Mouse (Mus musculus) heart, postnatal 14 days (tissue): ENCODE results near the gene Plekhb1. TPM values are rescaled to one million over a fixed set of nuclear protein-coding genes. Genes with fewer than 3 reads are reported as not detected.

ENCODE experiments used
- DNase-seq, 2 experiments: peaks; one replicate each; pipeline ENCODE4 v3.0.0; 2021 to 2022
- intact Hi-C: fragments of 180-260 bp; cut with DNase I; formaldehyde crosslinking; loops from one replicate; pipeline ENCODE4 v1.15.1; 2025
- long read RNA-seq, 2 experiments: library from polyadenylated mRNA; stranded (forward); transcript quantifications; one replicate each; pipeline ENCODE4 v2.0.0; 2021
- total RNA-seq, 2 experiments: library from RNA; stranded (reverse); gene quantifications; 2 replicates each; pipeline ENCODE4 v1.2.3; 2021

Plekhb1 gene
- total RNA-seq, result 1 to 10 TPM; 1.8 to 2.3 TPM
- long read RNA-seq, experiment 1, partial matches to known transcripts, result 0 of 2 reads
- long read RNA-seq, experiment 1, other reads (novel, unspliced or antisense), result 1 of 2 reads
- long read RNA-seq, experiment 2, result 0 reads

DNA sequence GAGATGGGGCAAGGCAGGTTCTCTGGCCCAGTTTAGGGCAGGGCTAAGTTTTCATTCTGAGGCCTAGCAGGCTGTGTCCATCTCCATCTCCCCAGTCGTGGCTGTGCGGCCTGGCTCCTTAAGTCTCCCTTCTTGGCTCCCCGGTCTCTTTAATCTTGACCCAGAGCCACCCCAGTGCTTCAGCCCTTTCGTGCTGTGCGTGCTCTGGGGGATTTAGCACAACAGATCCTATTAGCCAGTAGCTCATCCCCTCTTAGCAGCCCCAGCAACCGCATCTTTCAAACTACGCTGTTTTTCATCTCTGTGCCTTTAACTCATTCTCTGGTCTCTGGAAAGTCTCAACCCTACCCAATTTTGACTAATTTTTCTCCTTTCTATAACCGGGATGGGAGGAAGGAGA lies at the start of gene Plekhb1:
TSS of gene Plekhb1 (minus strand) at position 184 of the 400 bp plus-strand sequence.
- DNase-seq, result no peak
- intact Hi-C loops, result no loop called here

DNA sequence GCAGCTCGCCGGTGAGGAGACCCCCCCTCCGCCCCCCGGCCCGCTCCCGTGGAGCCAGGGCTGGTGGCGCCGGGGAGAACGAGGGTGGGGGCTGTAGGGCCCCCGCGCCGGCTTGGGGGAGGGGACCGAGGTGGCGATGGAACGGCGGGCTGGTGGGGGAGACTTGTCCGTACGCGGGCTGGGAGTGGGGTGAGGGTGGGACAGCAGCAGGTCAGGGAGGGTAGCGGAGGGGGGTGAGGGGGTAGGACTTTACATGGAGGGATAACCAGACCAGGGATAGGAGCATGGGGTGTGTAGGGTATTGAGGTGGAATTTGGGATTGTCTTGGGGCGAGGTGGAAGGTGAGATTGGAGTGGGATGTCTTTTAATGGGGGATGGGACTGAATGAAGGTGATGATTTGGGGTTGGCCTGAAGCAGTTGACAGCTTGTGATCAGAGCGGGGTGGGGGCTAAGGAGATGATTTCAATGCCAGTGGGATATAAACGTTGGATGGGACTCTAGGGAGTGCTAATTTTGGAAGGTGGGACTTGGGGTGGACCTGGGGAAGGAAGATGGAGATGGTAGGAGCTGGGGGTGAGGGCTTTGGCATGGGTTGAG lies 44.8 kb upstream of the Plekhb1 start:
- intact Hi-C loops, result loop anchor here (5.0 kb wide), 1 partner anchor 90 kb away; no protein-coding TSS in a partner anchor
- no peak for DNase-seq

DNA sequence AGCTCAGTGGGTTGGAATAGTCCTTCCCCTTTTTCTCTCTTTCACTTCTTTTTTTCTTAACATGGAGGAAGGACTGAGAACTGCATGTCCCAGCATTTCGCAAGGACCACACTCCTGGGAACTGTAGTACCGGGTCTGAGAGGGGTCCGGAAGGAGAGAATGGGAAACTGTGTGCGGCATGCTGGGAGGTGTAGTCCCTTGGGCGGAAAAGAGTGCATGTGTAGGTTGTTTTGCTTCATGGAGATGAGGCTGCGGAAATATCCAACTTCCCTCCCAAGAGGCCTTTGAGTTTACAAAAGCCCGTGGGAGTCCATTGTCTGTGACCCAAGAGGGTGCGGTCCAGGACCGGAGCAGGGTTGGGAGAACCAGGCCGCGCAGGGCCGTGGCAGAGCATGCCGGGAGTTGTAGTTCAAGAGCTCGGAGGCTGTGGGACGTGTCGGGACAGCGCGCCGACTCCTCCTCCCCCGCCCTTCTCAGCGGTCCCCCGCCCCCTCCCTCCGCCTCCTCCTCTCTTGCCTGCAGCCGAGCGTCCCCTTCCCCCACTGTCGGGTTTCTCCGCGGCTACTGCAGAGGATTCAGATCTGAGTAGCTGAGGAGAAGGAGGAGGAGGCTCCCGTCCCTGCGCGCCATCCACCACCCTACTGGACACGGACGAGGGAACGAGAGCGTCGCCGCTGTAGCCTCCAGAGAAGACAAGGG lies 44.1 kb upstream of the Plekhb1 start, which contains the start of gene Fam168a:
TSS of gene Fam168a (plus strand) at position 493 of the 699 bp plus-strand sequence.
- DNase-seq, result peak; percentile 92 to 93
- intact Hi-C loops, result loop anchor here (5.0 kb wide), 1 partner anchor 91 kb away; no protein-coding TSS in a partner anchor

DNA sequence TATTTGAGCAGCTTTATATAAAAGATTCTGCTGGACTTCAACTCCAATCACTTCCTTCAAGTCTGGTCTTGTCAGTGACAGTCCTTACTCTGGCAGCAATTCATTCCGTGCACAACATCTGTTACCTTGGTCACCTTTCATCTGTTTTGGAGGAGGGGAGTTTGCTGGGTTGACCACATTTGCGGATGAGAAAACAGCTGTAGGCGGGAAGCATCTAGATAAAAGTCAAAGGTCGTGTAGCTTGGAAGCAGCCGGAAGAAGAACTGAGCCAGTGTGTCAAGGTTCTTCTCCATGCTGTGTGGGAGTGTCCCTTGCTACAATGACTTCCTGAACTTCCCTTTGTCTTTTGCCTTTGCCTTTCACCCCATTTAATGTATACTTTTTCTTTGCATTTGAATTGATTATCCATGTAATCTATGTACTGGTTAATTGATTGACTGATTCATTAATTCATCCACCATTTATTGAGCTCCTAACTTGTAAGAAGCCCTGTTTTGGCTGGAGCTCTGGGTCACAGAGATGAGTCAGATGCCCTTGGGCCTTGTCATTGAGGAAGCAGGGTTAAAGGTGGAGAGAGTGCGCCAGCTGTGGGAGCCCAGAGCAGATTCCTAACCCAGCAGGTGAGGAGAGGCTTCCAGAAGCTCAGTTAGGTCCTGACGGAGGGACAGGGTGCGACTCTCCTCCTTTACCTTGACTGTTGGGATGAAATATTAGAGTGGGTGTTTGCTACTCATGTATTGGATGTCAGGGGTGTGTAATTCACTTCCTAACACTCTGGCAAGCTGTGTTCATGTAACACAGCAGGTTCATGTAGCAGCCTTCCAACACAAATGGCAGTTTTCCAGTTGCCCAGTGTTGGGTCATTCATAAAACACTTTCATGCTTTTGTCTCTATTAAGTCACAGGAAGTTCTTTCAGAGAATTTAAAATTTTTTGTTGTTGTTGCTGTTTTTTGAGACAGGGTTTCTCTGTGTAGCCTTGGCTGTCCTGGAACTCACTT lies 37.9 kb upstream of the Plekhb1 start:
- intact Hi-C loops, result no loop called here
- DNase-seq, result no peak

DNA sequence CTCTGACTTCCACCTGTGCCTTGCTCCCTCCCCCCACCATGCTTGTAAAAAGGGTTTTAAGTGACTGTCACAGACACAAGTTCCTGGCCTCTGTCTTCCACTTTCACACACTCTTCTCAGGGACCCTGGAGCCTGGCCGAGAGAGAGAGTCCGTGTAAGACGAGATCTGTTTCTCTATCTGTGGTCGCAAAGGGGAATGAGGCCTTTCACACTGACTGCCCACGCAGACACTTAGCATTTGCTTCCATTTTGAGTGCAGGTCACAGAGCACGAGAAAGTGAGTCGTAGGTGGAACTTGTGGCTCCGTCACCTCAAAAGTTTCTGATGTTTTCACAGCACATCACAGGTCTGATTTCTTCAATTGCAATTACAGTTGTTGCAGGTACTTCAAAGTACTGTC lies 31.0 kb upstream of the Plekhb1 start:
- intact Hi-C loops, result no loop called here
- no peak for DNase-seq

DNA sequence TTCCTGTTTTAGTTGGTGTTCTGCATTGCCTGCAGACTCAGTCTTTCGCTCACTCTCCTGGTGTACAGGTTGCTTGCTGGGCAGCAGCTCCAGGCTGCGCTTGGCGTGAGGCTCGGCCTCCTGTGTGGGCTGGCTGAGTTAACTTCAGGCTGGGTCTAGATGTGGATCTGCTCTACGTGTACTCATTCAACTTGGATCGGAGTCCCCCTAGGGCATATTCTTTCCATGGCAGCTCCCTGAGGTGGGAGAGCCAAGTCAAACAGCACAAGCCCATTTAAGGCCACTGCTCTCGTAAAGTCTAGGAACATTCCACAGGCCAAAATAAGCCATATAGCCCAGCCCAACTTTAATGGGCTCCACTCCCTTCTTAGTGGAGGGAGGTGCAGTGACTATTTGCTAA lies 26.3 kb upstream of the Plekhb1 start:
- intact Hi-C loops, result loop anchor here (5.0 kb wide), 1 partner anchor 179 kb away; no protein-coding TSS in a partner anchor
- no peak for DNase-seq

DNA sequence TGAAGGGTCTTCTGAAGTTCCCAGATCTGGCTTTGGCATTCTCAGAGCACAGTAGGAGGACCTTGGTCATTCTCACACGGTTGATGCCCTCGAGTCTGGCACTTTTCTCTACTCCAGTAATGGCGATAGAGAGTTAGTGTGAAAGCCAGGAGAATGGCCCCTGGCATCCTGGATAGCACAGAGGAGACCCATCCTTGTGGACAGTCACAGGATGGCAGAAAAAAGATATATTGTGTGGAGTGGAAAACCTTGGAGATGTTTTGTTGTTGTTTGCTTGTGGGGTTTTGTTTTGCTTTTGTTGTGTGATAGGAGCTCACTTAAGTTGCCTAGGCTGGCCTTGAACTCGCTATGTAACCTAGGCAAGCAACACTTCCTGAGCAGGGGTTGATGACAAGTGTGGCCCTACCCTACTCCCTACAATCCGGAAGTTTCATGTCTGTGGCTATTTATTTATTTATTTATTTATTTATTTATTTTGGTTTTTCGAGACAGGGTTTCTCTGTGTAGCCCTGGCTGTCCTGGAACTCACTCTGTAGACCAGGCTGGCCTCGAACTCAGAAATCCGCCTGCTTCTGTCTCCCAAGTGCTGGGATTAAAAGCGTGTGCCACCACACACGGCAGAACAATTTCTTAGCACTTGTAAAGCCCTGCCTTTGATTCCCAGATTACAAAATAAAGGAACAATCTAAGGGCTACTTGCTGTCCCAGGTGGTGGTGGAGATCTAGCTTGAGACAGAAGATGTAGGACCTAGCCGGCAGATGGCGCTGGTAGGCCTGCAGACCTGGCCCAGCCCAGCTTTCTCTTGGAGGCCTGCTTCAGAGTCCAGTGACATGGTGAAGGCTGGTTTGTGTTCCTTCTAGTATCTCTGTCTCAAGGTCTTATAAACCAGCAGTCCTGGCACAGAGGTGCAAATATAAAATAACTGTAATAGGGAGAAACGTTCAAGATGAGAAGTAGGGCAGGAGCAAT lies 23.1 kb upstream of the Plekhb1 start:
- peak; percentile 83 to 86 for DNase-seq
- intact Hi-C loops, result loop anchor here (1.0 to 5.0 kb wide), 4 partner anchors 41 to 182 kb away; no protein-coding TSS in a partner anchor

DNA sequence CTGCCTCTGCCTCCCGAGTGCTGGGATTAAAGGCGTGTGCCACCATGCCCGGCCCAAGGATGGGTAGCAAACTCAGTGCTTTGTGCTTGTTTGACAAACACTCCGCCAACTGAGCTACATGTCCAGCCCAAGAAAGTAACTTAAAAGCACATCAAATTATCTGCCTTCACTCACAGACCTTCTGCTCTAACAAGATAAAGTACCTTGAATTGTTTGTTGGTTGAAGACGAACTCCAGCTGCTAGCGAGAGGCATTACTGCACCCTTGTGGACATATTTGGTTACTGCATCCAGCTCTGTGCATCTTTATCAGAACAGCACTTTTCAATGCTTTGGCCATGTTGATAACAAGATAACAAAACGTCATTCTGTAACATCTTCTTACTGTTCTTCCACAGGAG lies 22.3 kb upstream of the Plekhb1 start:
- intact Hi-C loops, result loop anchor here (2.0 to 5.0 kb wide), 2 partner anchors 40 to 162 kb away; no protein-coding TSS in a partner anchor
- DNase-seq, result peak; percentile 47 to 76

DNA sequence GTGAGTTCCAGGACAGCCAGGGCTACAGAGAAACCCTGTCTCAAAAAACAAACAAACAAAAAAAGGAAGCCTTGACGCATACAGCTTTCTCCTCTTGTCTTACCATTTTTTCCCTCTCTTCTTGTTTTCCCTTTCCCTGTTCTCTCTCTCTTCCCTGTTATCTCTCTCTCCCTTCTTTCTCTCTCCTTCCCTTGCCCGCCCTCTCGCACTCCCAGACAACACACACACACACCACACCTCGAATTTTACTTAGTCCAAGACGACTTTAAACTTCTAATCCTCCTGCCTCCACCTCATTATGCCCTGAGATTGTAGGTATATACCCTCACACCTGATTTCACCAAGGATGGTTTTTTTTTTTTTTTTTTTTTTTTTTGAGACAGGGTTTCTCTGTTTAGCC lies 21.9 kb upstream of the Plekhb1 start:
- DNase-seq, result no peak
- intact Hi-C loops, result loop anchor here (2.0 to 5.0 kb wide), 2 partner anchors 39 to 162 kb away; no protein-coding TSS in a partner anchor

DNA sequence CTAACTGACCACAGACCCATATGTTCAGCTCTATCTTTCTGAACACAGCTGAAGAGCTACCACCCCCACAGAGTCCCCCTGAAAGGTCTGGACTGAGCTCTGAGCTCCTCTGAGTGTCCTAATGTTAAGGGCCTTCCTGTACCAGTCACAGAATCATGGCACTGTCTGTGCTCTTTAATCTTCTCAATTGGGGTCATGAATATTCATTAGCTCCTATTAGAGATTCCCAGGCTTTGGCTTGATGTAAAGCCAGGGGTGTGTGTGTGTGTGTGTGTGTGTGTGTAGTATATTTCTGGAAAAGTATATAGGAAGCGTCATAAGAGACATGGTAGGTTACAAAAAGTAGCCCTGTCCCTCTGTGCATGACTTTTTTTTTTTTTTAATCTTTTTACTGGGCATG lies 21.0 kb upstream of the Plekhb1 start:
- no peak for DNase-seq
- intact Hi-C loops, result loop anchor here (5.0 kb wide), 1 partner anchor 161 kb away; no protein-coding TSS in a partner anchor

DNA sequence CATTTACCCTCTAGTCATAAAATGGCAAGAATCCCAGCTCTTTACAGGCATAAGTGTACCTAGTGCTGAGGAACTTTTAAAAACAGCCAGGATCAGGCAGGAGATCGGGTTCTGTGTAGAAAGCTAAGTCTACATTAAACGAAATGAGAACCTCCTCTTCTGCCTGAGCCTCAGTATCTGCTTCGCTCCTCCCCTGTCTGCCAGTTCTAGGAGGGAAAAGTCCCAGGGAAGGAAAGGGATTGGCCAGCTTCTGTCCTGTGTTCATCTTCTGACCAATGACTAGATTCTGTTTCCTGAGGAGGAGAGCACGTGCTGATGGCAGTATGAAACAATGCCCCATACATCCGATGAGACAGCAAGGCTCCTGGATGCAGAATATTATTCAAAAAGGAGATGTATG lies 18.9 kb upstream of the Plekhb1 start:
- intact Hi-C loops, result loop anchor here (5.0 kb wide), 1 partner anchor 159 kb away; no protein-coding TSS in a partner anchor

DNA sequence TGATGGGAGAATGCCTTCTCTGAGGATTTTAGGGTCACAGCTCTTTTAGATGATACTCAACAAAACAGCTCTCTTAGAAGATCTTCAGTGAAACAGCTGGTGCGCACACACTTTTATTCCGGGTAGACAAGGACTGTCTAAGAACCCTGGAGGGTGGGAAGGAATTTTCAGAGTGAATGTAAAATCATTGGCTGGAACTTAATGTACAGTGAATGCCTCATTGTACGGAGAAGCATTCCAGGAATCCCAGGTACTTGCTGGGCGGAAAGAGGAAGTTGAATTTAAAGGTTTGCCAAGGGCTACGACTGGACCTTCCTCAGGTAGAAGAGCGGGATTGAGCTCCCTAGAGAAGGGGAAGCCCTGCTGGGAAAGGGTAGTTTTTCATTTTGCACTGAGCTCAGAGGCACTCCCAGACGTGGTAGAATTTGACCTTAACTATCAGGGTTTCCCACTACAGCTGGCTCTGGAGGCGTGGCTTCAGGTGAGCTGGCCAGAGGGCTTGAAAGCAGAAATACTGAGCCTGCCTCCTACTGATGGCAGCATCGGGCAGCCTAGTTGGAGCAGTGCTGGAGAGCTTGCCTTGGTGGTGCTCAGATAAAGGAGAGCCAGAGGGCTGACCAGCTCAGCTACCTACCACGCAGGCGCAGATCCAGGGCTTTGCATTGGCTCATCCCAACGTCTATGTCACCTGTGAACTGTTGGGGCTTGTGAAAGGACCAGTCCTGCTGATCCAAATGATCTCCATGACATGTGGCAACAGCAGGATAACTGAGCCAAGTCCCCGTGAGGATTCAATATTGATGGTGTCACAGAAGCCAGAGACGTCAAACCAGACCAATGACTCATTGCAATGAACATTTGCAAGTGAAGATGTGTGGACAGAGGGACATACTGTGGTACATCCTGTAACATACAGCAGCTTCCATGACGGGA lies 17.0 kb upstream of the Plekhb1 start:
- DNase-seq, result no peak
- intact Hi-C loops, result no loop called here

More for the DNA sequence above, 18.9 kb upstream of the Plekhb1 start:
- DNase-seq, result no peak

DNA sequence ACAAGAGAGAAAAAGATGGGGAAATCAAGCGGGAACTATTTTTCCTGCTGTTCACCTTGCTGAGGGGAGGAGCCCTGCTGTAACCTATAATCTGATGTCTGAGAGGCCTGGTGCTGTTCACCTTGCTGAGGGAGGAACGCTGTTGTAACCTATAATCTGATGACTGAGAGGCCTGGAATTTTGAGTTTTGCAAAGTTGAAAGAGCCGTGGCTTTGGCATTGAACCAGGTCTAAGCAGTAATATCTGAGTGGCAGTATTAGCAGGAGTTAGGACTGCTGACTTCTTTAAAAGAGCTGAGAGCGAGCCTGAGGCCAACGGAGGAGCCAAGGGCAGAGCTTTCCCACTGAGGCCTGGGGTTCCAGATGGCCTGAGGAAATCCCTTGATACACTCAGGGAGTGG lies 15.8 kb upstream of the Plekhb1 start:
- no peak for DNase-seq
- intact Hi-C loops, result no loop called here

DNA sequence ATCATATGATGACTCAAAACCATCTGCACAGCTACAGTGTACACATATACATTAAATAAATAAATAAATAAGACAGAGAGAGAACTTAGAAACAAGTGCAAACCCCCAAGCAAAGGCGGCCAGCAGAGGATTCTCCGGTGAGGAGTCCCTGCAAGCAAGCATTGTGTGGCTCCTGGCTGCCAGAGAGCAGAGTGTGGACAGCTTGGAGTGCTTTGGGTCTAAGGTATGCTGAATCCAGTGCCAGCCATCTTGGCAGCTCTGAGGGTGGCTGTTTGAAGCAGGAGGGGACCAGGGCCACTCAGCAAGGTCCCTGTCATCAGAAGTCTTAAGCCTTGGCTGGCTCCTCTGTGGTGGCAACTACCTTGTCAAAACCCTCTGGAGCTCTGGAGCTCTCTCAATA lies 12.7 kb upstream of the Plekhb1 start:
- DNase-seq, result peak in 1 of 2 experiments; percentile 64
- intact Hi-C loops, result no loop called here

DNA sequence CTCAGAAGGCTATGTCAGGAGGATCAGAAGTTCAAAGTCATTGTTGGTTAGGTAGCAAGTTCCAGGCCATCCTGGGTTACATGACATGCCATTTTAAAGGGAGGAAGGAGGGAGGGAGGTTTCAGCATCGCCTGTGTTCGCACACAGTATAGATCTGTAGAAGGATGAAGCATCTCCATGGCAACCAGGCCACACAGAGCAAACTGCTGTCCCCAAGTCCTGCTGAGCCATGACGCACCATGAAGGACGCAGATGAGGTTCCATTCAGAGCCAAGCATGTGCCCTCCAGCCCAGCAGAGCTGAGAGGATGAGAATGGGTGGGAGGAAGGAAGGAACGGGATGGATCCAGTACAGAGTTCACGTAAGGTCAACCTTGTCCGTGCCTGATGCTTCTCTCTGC lies 11.2 kb upstream of the Plekhb1 start:
- DNase-seq, result no peak
- intact Hi-C loops, result no loop called here

DNA sequence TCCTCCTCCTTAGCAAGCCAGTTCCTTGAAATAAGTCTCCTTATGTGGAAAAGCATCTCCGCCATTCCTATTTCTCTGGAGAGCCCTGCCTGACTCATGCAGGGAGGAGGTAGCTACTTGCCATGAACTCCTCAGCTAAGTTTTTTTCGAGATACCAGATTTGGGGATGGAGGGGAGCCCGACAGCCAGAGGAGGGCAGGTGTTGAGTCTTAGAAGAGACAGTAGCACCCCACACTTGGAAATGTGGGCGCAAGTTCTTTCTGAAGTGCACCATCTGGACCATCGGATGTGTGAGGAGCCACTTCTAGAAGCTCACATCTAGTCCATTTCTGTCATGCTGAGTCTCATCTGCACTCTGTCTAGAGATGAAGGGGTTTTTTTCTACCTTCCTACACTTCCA lies 8.4 kb upstream of the Plekhb1 start:
- DNase-seq, result no peak
- intact Hi-C loops, result no loop called here

DNA sequence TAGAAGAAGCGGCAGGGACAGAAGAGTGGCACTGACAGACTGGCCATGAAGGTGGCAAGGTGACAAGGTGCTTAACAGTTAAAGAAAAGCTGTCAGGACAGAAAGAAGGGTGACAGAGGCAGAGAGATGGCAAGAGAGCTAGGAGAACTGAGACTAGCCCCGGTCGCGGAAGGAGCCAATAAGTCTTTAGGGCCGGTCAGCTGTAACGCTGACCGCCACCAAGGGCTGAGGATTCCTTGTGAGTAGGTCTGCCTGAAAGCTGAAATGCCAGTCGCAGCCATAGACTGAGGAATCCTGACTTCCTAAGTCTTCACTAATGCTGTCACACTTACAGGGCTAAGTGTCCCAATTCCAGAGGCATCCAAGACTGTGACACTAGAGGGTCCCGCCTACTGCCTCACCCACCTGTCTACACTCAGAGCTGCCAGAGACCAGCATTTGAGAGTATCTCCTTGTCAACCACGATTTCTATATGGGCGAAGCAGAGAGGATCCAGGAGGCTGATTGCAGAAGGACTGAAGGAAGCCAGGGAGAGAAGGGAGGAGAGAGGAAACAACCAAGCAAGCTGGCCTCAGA lies 1.6 kb upstream of the Plekhb1 start:
- intact Hi-C loops, result loop anchor here (1.0 kb wide), 2 partner anchors 19 to 144 kb away; no protein-coding TSS in a partner anchor

More for the DNA sequence above, 1.6 kb upstream of the Plekhb1 start:
- DNase-seq, result no peak
